Mouse (Mus musculus): ENCODE measurements around the gene Gpd2. TPM values are rescaled to one million over a fixed set of nuclear protein-coding genes. Genes with fewer than 3 reads are reported as not detected.

The Gpd2 gene
- total RNA-seq, 4 experiments from 2014 or later: 88.2 to 103 (median 100.0) TPM

DNA sequence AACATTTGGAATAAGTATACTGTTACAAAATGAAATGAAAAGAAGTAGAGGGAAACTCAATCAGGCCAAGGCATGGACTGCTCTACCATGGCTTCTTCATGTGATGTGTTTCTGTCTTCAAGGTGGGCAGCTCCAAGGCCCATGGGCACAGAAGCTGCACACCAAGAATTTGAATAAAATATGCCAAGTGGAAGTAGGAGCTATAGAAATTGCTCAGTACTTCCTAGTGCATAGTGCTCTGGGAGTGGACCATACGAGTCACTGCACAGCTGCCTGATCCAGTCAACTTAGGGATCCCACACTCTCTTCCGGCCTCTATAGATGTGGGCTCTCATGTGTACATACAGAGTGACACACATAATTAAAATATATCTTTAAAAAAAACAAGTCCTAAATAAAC lies 147.2 kb downstream of the Gpd2 start:
- DNase-seq (ENCODE audit: low spot score in 2 of 2): no peak

DNA sequence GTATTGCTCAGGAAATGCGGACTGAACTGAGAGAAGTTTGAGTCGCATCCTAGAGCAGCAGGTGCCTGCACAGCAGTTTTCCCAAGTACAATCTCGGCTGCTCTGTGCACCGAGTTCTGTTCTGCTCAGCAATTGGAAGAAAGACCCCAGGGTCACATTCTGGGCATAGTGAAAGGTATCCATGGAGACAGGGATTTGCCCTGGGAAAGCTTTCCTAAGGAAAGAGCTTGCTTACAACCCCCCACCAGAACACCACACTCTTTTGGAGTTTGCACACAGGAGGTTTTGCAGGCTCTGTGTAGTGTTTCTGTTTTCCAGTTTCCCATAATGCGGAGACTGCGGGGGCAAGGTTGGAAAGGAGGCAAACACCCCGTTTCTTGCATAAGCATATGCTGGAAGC lies 150.4 kb downstream of the Gpd2 start:
- no peak for DNase-seq (ENCODE audit: low spot score in 2 of 2)

DNA sequence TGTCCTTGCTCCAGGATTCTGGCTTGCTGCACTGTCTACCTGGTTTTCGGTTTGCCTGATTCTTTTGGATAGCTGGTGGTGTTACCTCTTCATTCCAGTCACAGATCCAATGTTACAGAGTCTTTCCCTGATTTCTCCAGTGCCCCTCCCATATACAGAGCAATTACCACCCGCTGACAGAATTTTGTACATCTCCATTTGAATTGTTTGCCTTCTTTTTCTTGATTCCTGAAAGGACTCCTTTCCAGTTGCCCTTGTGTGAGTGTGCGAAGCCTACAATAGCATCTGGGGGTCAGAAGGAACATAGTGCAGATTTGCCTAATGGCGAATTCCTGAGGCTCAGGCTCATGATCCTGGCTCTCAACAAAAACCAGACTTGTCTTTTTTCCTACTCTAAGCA lies 157.6 kb downstream of the Gpd2 start:
- no peak for DNase-seq (ENCODE audit: low spot score in 2 of 2)

DNA sequence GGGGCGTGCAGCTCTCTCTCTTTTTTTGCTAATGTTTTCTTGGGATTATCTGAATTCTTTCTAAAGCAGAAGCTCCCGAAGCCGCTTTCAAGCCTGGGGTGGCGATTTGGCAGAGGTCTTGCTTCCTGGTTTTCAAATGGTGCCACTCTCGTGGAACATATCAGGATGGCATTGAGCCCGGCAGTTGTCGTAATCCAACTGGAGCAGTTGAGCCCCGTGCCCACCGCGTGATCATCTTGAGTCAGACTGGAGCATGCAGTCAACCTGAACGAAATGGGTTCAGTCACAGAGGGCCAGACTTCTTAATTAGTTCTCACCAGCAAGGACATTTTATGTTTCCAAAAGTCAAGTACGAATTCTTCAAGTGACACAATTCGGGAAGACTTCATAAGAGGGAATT lies 158.6 kb downstream of the Gpd2 start:
- DNase-seq (ENCODE audit: low spot score in 2 of 2): no peak

DNA sequence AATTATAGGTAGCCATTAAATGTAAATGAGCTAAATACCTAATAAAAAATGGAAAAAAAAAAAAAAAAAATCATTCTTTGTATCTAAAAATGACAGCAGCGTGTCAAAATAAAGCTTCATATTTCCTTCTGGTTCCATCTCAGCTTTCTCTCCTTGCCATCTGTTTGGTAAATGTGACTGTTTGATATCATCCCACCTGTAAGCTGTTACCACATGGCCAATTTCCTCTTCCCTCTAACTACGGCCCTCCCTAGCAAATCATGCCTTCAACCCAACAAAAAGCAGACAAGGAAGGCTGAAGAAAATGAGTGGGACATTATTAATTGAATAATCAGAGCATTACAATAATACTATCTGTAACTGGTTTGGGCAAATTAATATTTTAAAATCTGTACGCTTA lies 160.3 kb downstream of the Gpd2 start:
- DNase-seq (ENCODE audit: low spot score in 2 of 2): no peak

DNA sequence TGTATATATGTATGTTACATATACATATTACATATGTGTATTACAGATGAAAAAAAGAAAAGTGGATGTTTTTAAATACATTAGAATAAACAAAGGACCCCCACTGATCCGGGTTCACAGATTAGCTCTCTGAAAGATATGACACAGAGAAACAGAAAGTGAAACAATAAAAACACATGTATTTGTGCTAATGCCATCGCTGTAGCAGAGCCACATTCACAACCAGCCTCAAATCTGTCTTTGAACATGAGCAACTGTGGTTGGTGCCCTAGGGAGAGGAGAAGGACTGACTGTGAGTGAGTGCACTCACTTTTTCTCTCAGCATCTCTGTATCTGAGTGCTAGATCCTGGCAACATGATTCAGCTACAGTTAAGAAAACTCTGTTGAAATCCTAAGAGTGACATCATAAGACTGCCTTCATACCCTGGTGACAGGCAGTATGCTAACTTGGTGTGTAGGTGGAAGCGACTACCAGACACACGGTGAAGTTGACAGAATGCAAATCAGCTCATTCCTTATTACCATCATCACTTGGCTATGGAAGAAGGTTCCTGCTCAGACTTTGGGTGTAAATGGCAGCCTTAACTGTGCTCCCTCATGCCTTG lies 170.1 kb downstream of the Gpd2 start:
- DNase-seq (ENCODE audit: low spot score in 2 of 2): no peak

DNA sequence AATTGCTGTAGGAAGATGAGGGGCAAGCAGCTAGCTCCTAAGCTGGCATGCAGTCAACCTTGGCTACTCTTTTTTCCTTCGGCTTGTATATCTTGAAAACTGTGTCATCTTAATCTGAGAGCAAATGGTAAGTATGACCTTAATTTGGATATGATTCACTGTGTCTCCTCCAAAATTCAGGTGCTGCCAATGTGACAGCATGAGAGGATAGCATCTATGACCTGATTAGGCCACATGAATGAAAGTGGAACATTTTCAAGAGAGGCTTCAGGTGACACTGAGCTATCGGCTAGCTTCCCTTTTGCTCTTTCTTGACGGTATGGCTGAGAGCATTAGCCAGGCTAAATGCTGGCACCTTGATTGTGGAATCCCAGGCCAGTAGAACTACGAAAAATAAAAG lies 171.0 kb downstream of the Gpd2 start:
- DNase-seq (ENCODE audit: low spot score in 2 of 2): no peak

DNA sequence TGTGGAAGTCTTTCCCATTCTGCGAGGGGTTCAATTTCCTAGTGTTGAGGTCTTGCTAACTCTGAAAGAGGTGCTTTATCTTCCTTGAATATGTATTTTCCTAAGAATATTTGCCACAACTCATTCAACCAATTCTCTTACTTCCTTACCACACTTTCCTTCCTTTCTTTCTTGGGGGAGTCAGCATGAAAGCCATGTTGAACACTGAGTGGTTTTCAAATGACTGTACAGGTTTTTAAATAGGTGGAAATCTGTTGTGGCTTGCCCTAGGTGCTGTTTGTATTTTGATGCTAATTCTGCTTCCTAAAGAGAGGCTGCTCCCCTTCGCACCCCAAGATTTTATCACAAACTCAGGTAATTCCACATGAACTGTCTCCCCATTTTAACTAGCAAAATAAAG lies 174.1 kb downstream of the Gpd2 start:
- no peak for DNase-seq (ENCODE audit: low spot score in 2 of 2)

DNA sequence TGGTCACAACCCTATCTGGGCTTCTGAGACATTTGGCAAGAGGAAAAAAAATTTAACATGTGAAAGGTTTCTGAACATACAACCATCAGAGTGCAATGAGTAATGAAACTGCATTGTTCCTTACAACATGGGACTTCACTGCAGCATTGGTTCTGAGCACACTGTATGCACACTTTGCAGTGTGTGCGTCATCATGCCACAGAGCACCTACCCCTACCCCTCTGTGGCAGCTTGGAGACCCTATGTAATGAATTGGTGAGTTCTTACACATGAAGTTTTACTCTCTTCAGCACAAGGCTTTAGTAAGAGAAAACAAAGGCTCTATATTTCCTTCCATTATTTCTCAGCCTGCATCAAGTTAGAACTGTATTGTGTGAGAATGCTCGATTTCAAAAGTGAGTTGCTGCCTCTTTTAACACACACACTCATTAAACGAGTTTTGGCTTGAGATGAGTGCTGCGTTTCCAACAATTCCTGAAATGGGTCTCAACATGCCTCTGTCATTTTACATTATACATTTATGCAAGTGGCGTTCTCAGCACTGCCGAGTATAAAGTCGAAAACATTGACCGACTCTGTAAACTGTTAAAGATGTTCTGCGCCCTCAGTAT lies 177.2 kb downstream of the Gpd2 start:
- DNase-seq (ENCODE audit: low spot score in 2 of 2): no peak

DNA sequence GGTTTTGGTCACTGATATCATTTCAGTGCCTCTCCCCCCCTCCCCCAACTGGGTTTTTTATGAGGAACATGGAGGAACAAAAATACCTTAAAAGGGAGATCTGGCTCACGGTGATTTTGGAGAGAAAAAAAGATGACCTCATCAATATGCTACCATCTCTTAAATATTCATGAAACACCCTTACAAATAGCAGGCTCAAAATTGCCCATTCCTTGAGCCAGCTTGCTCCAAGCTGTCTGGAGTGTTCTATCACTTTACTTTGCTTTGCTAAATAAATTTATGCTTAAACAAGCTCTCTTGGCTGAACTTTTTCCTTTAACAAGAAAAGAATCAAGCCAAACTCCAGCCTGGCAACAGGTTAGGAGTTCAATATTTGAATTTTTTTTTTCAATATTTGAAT lies 179.3 kb downstream of the Gpd2 start:
- DNase-seq (ENCODE audit: low spot score in 2 of 2): no peak

Other genes starting within 250 kb of the Gpd2 start
- 10 to 100 TPM; 31.6 to 40.2 (median 39.3) TPM for gene Nr4a2, start 113.6 kb upstream of the Gpd2 start, total RNA-seq (2022)

Measured in left cerebral cortex, adult 8-10 months (tissue).